Mouse (Mus musculus) activated CD4-positive, CD25-positive, alpha-beta regulatory T cell, adult 4 months (primary cell): ENCODE measurements around the gene Gm20388. TPM values are rescaled to one million over a fixed set of nuclear protein-coding genes. Genes with fewer than 3 reads are reported as not detected.

Experiments
- ATAC-seq: one replicate; pipeline ENCODE4 v1.8.0; 2017
- polyA plus RNA-seq, 2 experiments: library from polyadenylated mRNA; unstranded; fragments of 100-300 nt; shearing (Covaris generic); gene quantifications; one replicate each; pipeline ENCODE4 v1.2.1; 2017

The Gm20388 gene
- polyA plus RNA-seq, 2 experiments from 2014 or later = 9.9 to 12.3 TPM

DNA sequence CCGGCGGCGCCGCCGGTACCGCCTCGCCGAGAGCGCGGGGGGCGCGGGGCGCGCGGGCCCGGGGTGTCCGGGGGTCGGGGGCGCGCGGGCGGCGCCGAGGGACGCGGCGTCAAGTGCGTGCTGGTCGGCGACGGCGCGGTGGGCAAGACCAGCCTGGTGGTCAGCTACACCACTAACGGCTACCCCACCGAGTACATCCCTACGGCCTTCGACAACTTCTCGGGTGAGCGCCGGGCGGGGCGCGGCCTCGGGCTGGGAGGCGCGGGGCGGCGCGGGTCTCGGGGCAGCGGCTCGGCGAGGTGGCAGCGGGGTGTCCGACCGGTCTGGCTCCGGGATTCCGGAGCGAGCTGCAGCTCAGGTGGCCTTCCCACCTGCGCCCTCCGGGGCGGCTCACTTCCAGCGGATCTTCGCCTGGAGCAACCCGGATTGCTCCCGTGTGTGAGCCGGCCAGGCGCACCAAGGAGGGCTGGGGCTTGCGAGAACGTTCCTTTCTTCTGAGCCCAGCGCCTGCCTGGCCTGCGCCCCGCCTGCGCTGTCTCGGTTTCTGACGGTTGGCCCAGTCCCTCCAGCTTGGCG is 3743.4 kb downstream of the Gm20388 start:
- ATAC-seq = no peak

DNA sequence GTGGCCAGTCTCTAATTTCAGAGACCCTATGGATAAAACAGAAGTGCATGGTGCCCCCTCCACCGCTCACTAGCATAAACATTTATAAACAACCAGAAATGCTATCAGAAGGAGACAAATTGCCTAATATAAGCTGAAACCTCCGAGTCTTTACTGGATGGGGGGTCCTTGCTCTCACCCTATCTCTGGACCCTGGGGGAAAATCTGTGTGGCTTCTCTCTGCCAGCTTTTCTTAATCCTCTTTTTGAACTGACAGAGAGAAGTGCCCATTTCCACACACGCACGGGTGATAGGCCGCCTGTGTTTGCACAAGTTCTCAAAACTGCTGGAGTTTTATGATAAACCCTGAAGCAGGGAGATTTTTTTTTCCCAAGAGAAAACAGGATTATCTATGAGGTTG is 3744.1 kb downstream of the Gm20388 start:
- ATAC-seq = no peak

- ATAC-seq = no peak
Measured at GRCm38 (mm10) chr8:123655351-123655779, 3744.7 kb downstream of the Gm20388 start.

DNA sequence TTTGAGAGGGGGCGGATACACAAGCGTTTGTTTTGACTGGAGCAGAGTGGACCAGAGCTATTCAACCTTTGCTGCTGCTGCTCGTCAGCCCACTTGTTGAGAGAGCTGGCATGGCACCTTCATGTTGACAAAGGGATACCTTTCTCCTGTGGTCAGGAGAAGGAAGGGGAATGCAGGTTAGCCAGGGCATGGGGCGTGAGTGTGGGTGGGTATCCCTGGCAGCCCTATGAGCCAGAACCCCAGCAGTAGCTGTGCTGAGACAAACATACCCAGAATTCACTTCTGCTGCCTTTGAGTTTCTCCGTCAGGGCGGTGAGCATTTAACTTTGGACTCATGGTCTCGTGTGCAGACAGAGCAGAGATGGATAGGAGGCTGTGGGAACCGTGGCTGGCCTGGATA is 3747.2 kb downstream of the Gm20388 start:
- no peak for ATAC-seq

GRCm38 (mm10) chr8:123659469-123660057 is 3748.9 kb downstream of the Gm20388 start:
- ATAC-seq = no peak

GRCm38 (mm10) chr8:123661515-123661914 is 3750.9 kb downstream of the Gm20388 start:
- no peak for ATAC-seq

GRCm38 (mm10) chr8:123665580-123665979 is 3754.9 kb downstream of the Gm20388 start:
- no peak for ATAC-seq

- ATAC-seq = no peak
Measured at GRCm38 (mm10) chr8:123666832-123667231, 3756.2 kb downstream of the Gm20388 start.

- ATAC-seq = no peak
Measured at GRCm38 (mm10) chr8:123668681-123669080, 3758.0 kb downstream of the Gm20388 start.

DNA sequence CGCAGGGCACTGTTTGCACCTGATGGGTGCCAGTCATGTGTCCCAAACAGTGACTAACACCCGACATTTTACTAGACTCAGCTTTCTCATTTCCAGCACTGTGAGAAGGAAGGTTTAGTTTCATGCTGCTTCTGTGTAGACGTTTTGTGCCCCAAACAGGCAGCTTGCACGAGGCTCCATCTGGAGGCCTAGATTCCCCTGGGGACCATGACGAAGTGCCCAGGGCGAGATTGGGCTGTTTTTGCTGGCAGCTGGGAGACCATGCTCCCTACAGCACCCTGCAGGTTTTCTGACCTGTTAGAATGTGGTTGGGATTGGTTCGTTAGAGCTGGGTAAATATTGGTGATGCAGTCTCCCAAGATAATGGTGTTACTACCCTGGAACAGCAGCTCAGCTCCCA is 3760.1 kb downstream of the Gm20388 start:
- ATAC-seq = no peak

DNA sequence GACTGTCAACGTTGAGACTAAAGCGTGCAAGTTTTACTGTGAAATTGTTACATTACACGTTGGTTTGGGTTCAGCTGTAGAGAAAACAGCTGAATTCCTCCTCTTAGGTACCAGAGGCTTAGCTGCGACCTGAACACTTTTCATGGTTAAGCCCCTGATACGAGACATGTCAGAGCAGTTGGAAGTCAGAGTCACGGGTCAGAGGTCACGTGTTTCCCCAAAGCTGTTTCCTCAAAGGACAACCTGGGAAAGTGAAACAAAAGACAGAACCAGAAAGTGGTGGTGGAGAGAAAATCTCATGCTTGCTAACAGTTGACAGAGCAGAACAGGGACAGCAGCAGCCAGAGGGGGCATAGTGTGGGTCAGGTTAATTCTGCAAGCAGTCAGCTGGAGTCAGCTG is 3760.8 kb downstream of the Gm20388 start:
- no peak for ATAC-seq

- no peak for ATAC-seq
Measured at GRCm38 (mm10) chr8:123672648-123673047, 3762.0 kb downstream of the Gm20388 start.

DNA sequence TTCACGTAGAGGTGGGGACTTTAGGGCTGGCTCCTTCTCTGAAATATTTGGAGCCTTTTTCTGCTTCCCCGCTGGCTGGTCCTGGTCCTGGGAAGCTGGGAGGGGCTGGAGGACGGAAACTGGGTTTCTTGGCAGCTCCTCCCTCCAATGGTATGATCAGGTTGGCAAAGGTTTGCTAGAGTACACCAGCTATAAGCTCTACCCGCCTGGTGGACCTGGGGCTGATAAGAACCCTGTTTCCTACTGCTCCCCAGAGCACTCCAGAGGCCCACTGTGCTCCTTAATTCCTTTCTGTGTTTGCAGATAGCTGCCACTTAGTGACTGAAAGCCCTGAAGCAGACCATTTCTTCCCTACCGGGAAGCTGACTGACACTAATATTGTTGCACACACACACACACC is 3765.0 kb downstream of the Gm20388 start:
- ATAC-seq = no peak

DNA sequence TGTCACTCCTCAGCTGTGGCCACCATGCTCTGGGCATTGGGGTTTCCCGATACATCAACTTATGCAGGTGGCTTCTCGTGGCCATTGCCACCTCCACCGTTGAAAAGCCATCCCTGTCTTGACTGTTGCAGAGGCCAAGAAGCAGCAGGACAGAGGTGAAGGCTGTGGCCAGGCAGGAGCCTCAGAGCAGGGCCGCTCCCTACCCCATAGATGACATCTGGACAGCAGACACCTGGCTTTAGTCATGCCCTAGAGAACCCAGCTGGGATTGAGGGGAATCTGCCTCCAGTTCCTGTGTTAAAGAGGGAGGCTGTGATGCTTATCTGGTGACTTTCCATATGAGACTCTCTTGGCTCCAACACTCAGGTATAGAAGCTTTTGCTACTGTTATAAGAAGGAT is 3767.7 kb downstream of the Gm20388 start:
- no peak for ATAC-seq

GRCm38 (mm10) chr8:123682073-123682761 is 3771.6 kb downstream of the Gm20388 start:
- no peak for ATAC-seq

- no peak for ATAC-seq
Measured at GRCm38 (mm10) chr8:123683321-123683720, 3772.7 kb downstream of the Gm20388 start.

DNA sequence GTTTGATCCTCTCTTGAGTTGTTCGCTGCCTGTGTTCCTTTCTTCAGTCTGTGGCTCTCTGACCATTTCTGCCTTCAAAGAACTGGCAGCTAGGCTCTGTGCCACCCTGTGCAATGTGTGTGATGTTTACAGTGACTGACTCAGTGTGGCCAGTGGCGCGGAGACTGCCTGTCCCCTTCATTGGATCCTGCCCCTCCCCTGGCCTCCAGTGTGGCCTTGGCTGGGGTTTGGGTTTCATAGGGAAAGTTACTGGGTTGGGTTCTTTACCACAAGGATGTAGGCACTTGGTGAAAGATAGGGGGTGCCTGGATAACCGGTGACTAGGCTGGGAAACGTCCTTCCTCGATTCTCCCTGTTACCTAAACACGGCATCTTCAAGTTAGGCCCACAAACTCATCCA is 3774.2 kb downstream of the Gm20388 start:
- no peak for ATAC-seq

DNA sequence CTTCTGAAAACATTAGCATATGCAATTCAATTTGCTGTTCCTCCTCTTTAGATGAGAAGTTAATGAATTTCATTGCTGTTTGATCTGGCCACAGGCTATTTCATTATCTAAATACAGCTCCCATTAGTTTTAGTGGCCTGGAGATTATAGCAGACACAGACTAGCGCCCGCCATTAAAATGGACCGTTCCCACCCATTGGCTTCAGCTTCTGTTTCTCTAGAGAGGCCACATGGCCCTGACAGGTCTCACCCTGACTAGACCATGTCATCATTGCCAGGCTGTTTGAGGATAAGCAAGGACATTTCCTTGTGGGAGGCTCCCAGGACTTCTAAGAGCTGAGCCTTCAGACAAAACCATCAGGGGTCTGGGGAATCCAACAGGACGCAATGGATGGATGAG is 3774.8 kb downstream of the Gm20388 start:
- ATAC-seq = no peak

GRCm38 (mm10) chr8:123687826-123688225 is 3777.2 kb downstream of the Gm20388 start:
- ATAC-seq = no peak

DNA sequence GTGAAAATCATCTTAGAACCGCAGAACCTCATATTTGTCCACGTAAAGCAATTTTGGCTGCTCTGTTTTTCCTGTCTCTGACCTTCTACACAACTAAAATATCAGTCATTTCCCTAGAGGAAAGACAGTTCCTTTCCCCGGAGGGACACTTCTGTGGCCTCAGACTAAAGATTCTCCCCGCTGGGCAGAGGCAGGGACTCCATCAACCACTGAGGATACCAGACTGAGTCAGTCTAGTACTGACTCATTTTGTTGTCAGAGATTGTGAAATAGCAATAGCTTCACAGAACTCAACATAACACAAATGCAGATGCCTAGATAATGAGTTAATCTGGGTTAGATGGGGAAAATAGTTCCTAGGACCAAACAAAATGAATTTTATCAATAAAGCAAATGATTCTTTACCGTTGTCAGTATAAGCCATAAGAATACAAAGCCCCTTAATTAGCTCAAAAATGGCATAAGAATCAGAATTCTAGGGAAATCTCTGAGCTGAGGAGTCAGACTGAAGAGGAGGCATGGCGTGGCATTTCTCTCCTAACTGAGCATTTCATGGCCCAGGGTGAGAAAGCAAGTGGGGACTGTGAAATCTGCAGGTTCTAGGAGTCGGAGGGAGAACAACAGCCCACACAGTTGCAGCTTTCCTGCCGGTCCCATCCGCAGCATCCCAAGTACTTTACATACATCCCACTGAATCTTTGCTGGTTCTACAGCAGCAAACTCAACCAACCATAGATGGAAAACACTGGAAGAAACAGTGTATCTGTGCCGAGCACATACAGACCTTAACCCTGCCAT is 3781.7 kb downstream of the Gm20388 start:
- no peak for ATAC-seq

GRCm38 (mm10) chr8:123696167-123696566 is 3785.5 kb downstream of the Gm20388 start:
- no peak for ATAC-seq

DNA sequence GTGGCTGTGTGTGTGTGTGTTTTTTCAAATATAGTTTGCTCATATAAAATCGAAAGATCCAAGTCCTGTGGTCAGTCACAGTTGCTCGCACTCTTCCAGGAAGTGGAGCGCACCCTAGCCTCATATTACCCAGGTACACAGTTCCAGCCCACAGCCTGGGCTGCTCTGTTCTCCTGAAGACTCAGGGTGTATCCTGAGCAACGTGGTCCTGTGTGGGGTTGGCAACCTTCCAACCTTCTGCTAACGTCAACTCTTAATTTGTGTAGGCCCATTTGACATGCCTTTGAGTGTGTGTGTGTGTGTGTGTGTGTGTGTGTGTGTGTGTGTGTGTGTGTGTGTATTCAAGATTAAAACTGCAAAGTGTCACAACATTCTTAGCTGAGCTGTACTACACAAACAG is 3786.7 kb downstream of the Gm20388 start:
- ATAC-seq = no peak

DNA sequence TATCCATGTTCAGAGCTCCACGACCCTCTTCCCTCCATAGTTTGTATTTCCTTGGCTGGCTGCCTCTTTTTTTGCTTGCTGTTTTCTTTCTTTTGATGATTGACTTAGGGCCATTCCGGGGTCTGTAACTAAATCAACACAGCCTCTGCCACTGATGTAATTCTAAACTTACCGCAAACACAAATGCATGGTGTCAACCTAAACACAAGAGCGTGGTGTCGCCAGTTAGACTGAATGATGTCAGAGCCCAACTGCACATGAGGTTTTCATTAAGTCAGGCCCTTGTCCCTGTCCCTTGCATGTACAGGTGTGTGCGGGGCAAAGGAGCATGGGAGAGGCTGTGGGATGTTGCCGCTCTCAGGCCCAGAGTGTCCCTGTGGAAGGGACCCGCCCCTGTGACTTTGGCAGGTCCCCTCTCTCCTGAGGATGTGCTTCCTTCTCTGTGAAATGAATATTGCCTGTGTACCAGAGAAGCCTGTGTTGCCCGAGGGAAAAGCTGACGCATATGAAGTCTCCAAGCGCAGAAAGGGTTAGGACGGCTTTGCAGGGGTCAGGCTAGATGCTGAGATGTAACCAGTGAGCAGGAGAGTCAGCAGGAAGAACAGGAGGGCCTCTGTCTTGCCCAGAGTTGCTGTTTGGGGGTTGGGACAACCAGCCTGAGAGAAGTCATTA is 3789.9 kb downstream of the Gm20388 start:
- no peak for ATAC-seq
